In genomic region chr4:106870556-106870955, GRCm38 (mm10) we compare ENCODE assay signal across 11 mouse cellular contexts. TPM values are rescaled to one million over a fixed set of nuclear protein-coding genes. Genes with fewer than 3 reads are reported as not detected.
DNase-seq lines count a peak whose midpoint lies in the region; ATAC-seq and TF ChIP-seq lines count a peak whose summit lies in the region.
"Had no signal": no experiment of that assay in that cellular context is flagged by ENCODE, and none has a peak within 500 bp of the region (broad histone marks: within the 10 kb centered on the region; RNA-seq: fewer than 3 reads in every experiment).

No protein-coding gene starts in this region.

- H3K36me3 ChIP-seq in G1E (replicated peaks): no peaks in the 10 kb centered on the region
- H3K36me3 ChIP-seq: forebrain, embryonic 12.5 days; kidney, embryonic 15.5 days; midbrain, embryonic 13.5 days had no signal

- 0 out of 2 replicates have a peak, but pooled peaks cover 2% of the 10 kb centered on the region for H3K9me3 ChIP-seq in G1E (replicated peaks)
- H3K9me3 ChIP-seq: forebrain, embryonic 12.5 days; kidney, embryonic 15.5 days; midbrain, embryonic 13.5 days had no signal

- DNase-seq in CD4-positive helper T cell, adult 2 months (ENCODE audit: low read depth, low spot score): peak; percentile 74
- peak; percentile 79 for DNase-seq in G1E (ENCODE audit: low spot score)
- peak; percentile 83 for DNase-seq in induced T-regulatory cell, adult 2 months (ENCODE audit: low read depth)
- DNase-seq in adrenal gland, adult 2 months: no peak
- no peak for DNase-seq in heart, postnatal 4 days
- DNase-seq in left cerebral cortex, adult 9 months (ENCODE audit: low spot score in 2 of 2): no peak
- DNase-seq: cerebellum, adult 9-11 months had no signal

- no peaks in the 10 kb centered on the region for H3K27me3 ChIP-seq in G1E (ENCODE audit: insufficient read depth, low read length)
- H3K27me3 ChIP-seq: kidney, embryonic 15.5 days; midbrain, embryonic 13.5 days had no signal

- H3K4me1 ChIP-seq in G1E (ENCODE audit: insufficient read depth, low read depth, low read length): peaks cover 53% of the 10 kb centered on the region

- H3K4me3 ChIP-seq in G1E (ENCODE audit: low read depth, low read length): no peak overlapping the region; the same call in 1 of the 2 replicates
- H3K4me3 ChIP-seq: forebrain, embryonic 12.5 days; kidney, embryonic 15.5 days; midbrain, embryonic 13.5 days had no signal

- ATAC-seq in G1E (ENCODE audit: extremely low read depth, insufficient number of reproducible peaks, low FRiP score, poor library complexity, severe bottlenecking): peak; percentile 93
- peak; percentile 95 for ATAC-seq in megakaryocyte-erythroid progenitor cell, adult 5-6 weeks (replicated peaks; ENCODE audit: low FRiP score, low TSS enrichment, poor library complexity, severe bottlenecking)
- ATAC-seq: midbrain, embryonic 13.5 days had no signal

- TF ChIP-seq CTCF in G1E (IDR thresholded peaks at IDR 0.05; ENCODE audit: low read depth, low read length): no peak

RNA-seq across cellular contexts. Expression of gene Ssbp3, which starts 39.9 kb away (rescaled TPM):
- total RNA-seq in G1E (2014; fragmentation: Nextera tagmentation) (232 and 311 TPM in 2 replicates), G1E (2017) (27.5 and 46.6 TPM in 2 replicates)
- polyA plus RNA-seq in G1E (2012): 685 and 787 TPM in 2 replicates
- total RNA-seq in megakaryocyte-erythroid progenitor cell, adult 5-6 weeks (2014; fragmentation: Nextera tagmentation): 104 and 138 TPM in 2 replicates
- 50.5 and 63.4 TPM in 2 replicates for total RNA-seq in megakaryocyte-erythroid progenitor cell, adult 5-6 weeks (2017)
- total RNA-seq in adrenal gland, adult 2 months (2021): 10 to 100 TPM; 73.9 to 88.5 TPM
- 54.3 and 85.0 TPM in 2 replicates for polyA plus RNA-seq in adrenal gland, adult 2 months (2012; rRNA removed)
- 10 to 100 TPM; 55.3 to 58.7 TPM for total RNA-seq in heart, postnatal 4 days (2021)

Comparison
In these comparisons a context has a peak if more than half of its experiments do, and no peak if none do; other contexts are left out.
1. DNase-seq: peak in CD4-positive helper T cell, adult 2 months (single experiment), G1E (single experiment) and induced T-regulatory cell, adult 2 months (single experiment); none in adrenal gland, adult 2 months (single experiment), heart, postnatal 4 days (single experiment) and left cerebral cortex, adult 9 months (0 of 2).